Mouse (Mus musculus) G1E (cell line): Measurements from ENCODE around the gene Ppm1h.

Experiments used
- CTCF ChIP-seq: IDR thresholded peaks from 2 replicates; pipeline ENCODE4 v1.5.1; 2012; ENCODE audit warnings: low read depth, low read length, inconsistent platforms, mixed read lengths
- GATA2 ChIP-seq: IDR thresholded peaks from 2 replicates; pipeline ENCODE4 v1.6.1; 2012; ENCODE audit warnings: low read depth, low read length, inconsistent platforms, borderline replicate concordance

- TF ChIP-seq CTCF: no peak
- no peak for TF ChIP-seq GATA2
These were observed 127.3 kb downstream of the Ppm1h start for GRCm38 (mm10) chr10:122805866-122806265.
